In genomic region chr2:37530766-37531165, GRCm38 (mm10) we compare ENCODE assay signal across 33 mouse cellular contexts.
"Had no signal": no experiment of that assay in that cellular context is flagged by ENCODE, and none has a peak within 500 bp of the region (broad histone marks: within the 10 kb centered on the region; RNA-seq: fewer than 3 reads in every experiment).

No protein-coding gene starts in this region.

- ATAC-seq: hindbrain, embryonic 16.5 days; hindbrain, postnatal 0 days; inflammation-experienced regulatory T-cells, adult 6 months; intestine, embryonic 15.5 days; intestine, embryonic 16.5 days; intestine, postnatal 0 days had no signal

- H3K27ac ChIP-seq: heart, embryonic 10.5 days; heart, embryonic 13.5 days; heart, embryonic 15.5 days; hindbrain, embryonic 10.5 days; hindbrain, embryonic 12.5 days; hindbrain, embryonic 13.5 days; hindbrain, embryonic 14.5 days; hindbrain, embryonic 15.5 days; hindbrain, postnatal 0 days; intestine, embryonic 15.5 days; kidney, embryonic 15.5 days; kidney, postnatal 0 days; left cerebral cortex, adult 2 months had no signal

- H3K4me3 ChIP-seq: heart, embryonic 10.5 days; heart, embryonic 12.5 days; heart, embryonic 13.5 days; heart, embryonic 15.5 days; hindbrain, embryonic 10.5 days; hindbrain, embryonic 12.5 days; hindbrain, embryonic 13.5 days; hindbrain, embryonic 15.5 days; intestine, embryonic 15.5 days; kidney, embryonic 15.5 days; left cerebral cortex, adult 2 months had no signal

- DNase-seq: heart, postnatal 10 days; heart, postnatal 14 days; heart, postnatal 36 days; heart, postnatal 4 days; kidney, adult 11 months; kidney, adult 18-20 months; kidney, adult 2 months; kidney, adult 8-10 months; kidney, adult 9 months; kidney, postnatal 10 days; kidney, postnatal 14 days; kidney, postnatal 25 days; kidney, postnatal 36 days; kidney, postnatal 4 days; layer of hippocampus, adult 9-11 months had no signal
